Mouse (Mus musculus) G1E-ER4 (cell line): ENCODE results near the gene Gbp9. TPM values are rescaled to one million over a fixed set of nuclear protein-coding genes. Genes with fewer than 3 reads are reported as not detected.
"Not testable (repeated sequence)": the region's sequence is repeated elsewhere in the genome, so short reads cannot be mapped to it uniquely, and the experiment has no call there.

ENCODE experiments used
- GATA1 ChIP-seq: IDR thresholded peaks from one replicate; pipeline ENCODE4 v1.8.0; 2012; ENCODE audit warnings: low read length, inconsistent platforms
- polyA plus RNA-seq: library from polyadenylated mRNA; stranded (reverse); fragments of >175 nt; gene quantifications from 2 replicates; pipeline ENCODE4 v1.2.3, GENCODE M21; 2012

Gbp9 gene
- not detected in 2 replicates for polyA plus RNA-seq

GRCm38 (mm10) chr5:105139409-105140088, at the start of gene Gbp9, which contains the start of the genes Gbp8 and Gbp4:
Gene Gbp9 (minus strand): TSS chr5:105139539.
Gene Gbp8 (minus strand): TSS chr5:105139540.
Gene Gbp4 (minus strand): TSS chr5:105139586.
- not testable (repeated sequence) for TF ChIP-seq GATA1

- TF ChIP-seq GATA1 = no peak
Observed at GRCm38 (mm10) chr5:105181446-105181845, 42.1 kb upstream of the Gbp9 start.

- TF ChIP-seq GATA1 = no peak
Observed at GRCm38 (mm10) chr5:105156582-105156981, 17.2 kb upstream of the Gbp9 start.

GRCm38 (mm10) chr5:105154049-105154448, 14.7 kb upstream of the Gbp9 start:
- TF ChIP-seq GATA1 = no peak

- no peak for TF ChIP-seq GATA1
Observed at GRCm38 (mm10) chr5:105146447-105146846, 7.1 kb upstream of the Gbp9 start.

GRCm38 (mm10) chr5:105138906-105139305, 433 bp downstream of the Gbp9 start:
- TF ChIP-seq GATA1 = no peak

GRCm38 (mm10) chr5:105115740-105116139, 23.6 kb downstream of the Gbp9 start:
- no peak for TF ChIP-seq GATA1

GRCm38 (mm10) chr5:105114696-105115095, 24.6 kb downstream of the Gbp9 start:
- no peak for TF ChIP-seq GATA1

GRCm38 (mm10) chr5:105113656-105114055, 25.7 kb downstream of the Gbp9 start:
- no peak for TF ChIP-seq GATA1

GRCm38 (mm10) chr5:105081900-105082299, 57.4 kb downstream of the Gbp9 start:
- TF ChIP-seq GATA1 = no peak

GRCm38 (mm10) chr5:105063321-105063720, 76.0 kb downstream of the Gbp9 start:
- TF ChIP-seq GATA1 = no peak

- no peak for TF ChIP-seq GATA1
Observed at GRCm38 (mm10) chr5:105060224-105060623, 79.1 kb downstream of the Gbp9 start.

- no peak for TF ChIP-seq GATA1
Observed at GRCm38 (mm10) chr5:105055279-105055678, 84.1 kb downstream of the Gbp9 start.

GRCm38 (mm10) chr5:105032362-105032761, 107.0 kb downstream of the Gbp9 start:
- no peak for TF ChIP-seq GATA1

Other genes with a start within 250 kb of the Gbp9 start
- gene Abcg3, start 156.8 kb downstream of the Gbp9 start, polyA plus RNA-seq = not detected in 2 replicates
- not detected in 2 replicates for gene Gbp8, start within 50 bp of the Gbp9 start, polyA plus RNA-seq
- not detected in 2 replicates for gene Gbp4, start within 50 bp of the Gbp9 start, polyA plus RNA-seq
- gene Gbp10, start 100.0 kb upstream of the Gbp9 start, polyA plus RNA-seq = not detected in 2 replicates
- not detected in 2 replicates for gene Gm43302, start 154.2 kb upstream of the Gbp9 start, polyA plus RNA-seq
- gene Gbp6, start 154.2 kb upstream of the Gbp9 start, polyA plus RNA-seq = not detected in 2 replicates